Mouse (Mus musculus): ENCODE results near the gene Zxdc. TPM values are rescaled to one million over a fixed set of nuclear protein-coding genes. Genes with fewer than 3 reads are reported as not detected.

Gene Zxdc
- polyA plus RNA-seq (2016; fragmentation: Nextera tagmentation; extraction: Ambion mirVana): 5.3 and 5.5 TPM in 2 replicates

- WGBS: 6% methylated on average over 41 of the region's 41 CpGs
- Histone ChIP-seq H3K27me3 (ENCODE audit: insufficient read depth, poor library complexity, severe bottlenecking) (no peaks in the 10 kb centered on the region), H3K4me1 (peaks cover 27% of the 10 kb centered on the region), H3K9me3 (no peaks in the 10 kb centered on the region), H3K36me3 (peaks cover 21% of the 10 kb centered on the region), H3K27ac (peak within 1 kb of the TSS; percentile 89), H3K4me3 (peak within 1 kb of the TSS; percentile 80)
- peak; percentile 99 for DNase-seq (ENCODE audit: low spot score)
Observed at GRCm38 (mm10) chr6:90368976-90369724, at the start of gene Zxdc. Gene Zxdc, plus strand, starts transcription at chr6:90369492.

DNA sequence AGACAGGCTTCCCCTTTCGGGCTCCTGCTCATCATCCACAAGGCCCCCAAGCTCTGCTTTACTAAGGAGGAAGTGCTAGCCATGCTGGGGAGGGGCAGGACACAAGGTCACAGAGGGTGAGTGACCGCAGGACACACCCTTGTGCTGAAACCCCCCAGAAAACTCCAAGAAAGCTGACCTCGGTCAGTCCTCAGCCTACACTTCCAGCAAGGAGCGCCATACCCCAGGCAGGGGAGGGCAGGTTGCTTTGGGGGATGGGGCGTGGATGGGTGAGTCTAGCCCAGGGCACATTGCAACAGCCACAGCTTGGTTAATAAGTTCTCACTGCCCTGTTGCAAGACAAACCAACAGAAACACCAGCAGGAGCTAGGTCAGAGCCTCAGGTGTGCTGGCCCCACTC lies 48.9 kb upstream of the Zxdc start:
- no peak overlapping the region for H3K27ac ChIP-seq
- 79% methylated on average over 5 of the region's 5 CpGs for WGBS
- DNase-seq (ENCODE audit: low spot score): no peak
- no peaks in the 10 kb centered on the region for H3K9me3 ChIP-seq
- H3K4me1 ChIP-seq: peaks cover 6% of the 10 kb centered on the region; the same call in 1 of the 2 replicates
- no peak overlapping the region for H3K4me3 ChIP-seq
- H3K36me3 ChIP-seq: no peaks in the 10 kb centered on the region
- H3K27me3 ChIP-seq (ENCODE audit: insufficient read depth, poor library complexity, severe bottlenecking): peaks cover 21% of the 10 kb centered on the region

DNA sequence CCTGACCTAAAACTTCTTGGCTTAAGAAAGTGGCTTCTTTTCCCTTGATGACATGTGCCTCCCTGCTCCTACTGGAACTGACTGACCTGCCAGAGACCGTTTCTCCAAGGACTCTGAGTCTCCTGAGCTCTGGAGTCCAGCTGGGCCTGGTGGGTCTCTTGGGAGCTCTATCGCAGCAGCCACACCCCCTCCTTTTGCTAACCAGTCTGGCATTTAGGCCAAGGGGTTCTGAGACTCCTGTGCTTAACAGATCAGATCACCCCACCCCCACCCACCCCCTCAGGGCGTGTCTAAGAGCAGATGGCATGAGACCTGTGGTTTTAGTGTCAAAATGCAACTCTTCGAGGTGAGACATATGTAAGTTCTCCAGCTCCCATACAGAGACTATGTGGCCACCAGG lies 47.5 kb upstream of the Zxdc start:
- WGBS: 41% methylated on average over 4 of the region's 4 CpGs
- no peak overlapping the region for H3K27ac ChIP-seq
- no peaks in the 10 kb centered on the region for H3K9me3 ChIP-seq
- H3K27me3 ChIP-seq (ENCODE audit: insufficient read depth, poor library complexity, severe bottlenecking): peaks cover 34% of the 10 kb centered on the region
- H3K36me3 ChIP-seq: no peaks in the 10 kb centered on the region
- DNase-seq (ENCODE audit: low spot score): no peak
- H3K4me1 ChIP-seq: peaks cover 6% of the 10 kb centered on the region; the same call in 1 of the 2 replicates
- H3K4me3 ChIP-seq: no peak overlapping the region

DNA sequence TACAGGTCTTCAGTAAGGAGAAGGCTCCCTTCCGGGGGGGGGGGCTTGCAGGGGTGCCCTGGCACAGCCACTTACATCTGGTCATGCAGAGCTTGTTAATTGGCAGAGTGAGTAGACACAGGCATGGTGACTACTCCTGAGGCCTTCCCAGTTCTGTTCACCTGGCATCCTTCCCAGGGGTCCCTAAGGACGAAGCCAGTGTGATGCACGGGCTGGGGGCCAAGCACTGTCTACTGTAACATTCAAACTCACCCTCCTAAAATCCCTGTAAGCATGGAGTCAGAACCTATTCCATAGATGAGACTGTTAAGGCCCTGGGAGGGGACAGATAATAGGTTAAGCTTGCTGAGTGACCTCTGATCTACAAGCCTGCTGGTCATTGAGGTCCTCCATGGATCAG lies 45.3 kb upstream of the Zxdc start:
- H3K36me3 ChIP-seq: no peaks in the 10 kb centered on the region
- H3K4me1 ChIP-seq: peaks cover 6% of the 10 kb centered on the region; the same call in 1 of the 2 replicates
- WGBS: 75% methylated on average over 3 of the region's 3 CpGs
- H3K4me3 ChIP-seq: no peak overlapping the region
- peaks cover 39% of the 10 kb centered on the region for H3K27me3 ChIP-seq (ENCODE audit: insufficient read depth, poor library complexity, severe bottlenecking)
- no peak overlapping the region for H3K27ac ChIP-seq
- H3K9me3 ChIP-seq: no peaks in the 10 kb centered on the region
- DNase-seq (ENCODE audit: low spot score): no peak

DNA sequence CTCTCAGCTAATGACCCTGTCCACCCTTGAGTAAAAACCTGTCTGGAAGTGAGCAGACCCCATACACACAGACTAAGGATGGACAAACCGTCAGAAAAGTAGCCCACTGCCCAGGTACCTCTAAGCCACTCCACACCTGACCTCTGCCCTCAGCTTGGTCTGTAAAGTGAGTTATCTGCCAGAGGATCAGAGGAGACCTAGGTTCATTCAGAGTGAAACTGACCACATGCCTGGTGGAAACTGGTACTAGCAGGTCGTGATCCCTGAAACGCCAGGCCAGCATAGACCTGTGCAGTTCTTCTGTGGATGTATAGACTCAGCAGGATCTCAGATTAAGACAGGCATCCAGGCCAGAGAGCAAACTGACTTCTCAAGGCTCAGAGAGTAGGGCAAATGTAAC lies 44.8 kb upstream of the Zxdc start:
- Histone ChIP-seq H3K4me1 (peaks cover 6% of the 10 kb centered on the region; the same call in 1 of the 2 replicates), H3K4me3 (peak overlapping the region; percentile 50; the same call in 1 of the 2 replicates), H3K27ac (no peak overlapping the region), H3K9me3 (no peaks in the 10 kb centered on the region), H3K27me3 (ENCODE audit: insufficient read depth, poor library complexity, severe bottlenecking) (peaks cover 39% of the 10 kb centered on the region), H3K36me3 (no peaks in the 10 kb centered on the region)
- DNase-seq (ENCODE audit: low spot score): no peak
- 68% methylated on average over 3 of the region's 3 CpGs for WGBS

DNA sequence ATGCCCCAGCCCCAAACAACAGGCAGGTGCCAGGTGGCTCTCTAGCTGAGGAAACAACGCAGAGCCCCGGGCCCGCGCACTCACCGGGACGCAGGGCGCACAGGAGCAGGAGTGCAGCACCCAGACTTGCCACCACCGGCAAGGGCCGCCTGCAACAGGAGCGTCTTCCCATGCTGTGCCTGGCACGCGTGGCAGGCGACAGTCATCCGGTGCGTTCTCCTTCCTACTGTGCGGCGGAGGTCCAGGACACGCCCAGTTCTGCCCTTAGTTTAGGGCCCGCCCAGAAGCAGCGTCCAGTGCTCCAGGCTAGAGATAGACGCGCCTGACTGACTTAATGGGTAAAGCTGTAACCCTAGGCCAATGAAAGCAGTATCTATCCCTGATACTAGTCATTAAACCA lies 44.3 kb upstream of the Zxdc start, which contains the start of gene Chst13:
Gene Chst13, minus strand, starts transcription at position 195 of the 400 bp plus-strand sequence.
- peak within 1 kb of the TSS; percentile 50 for H3K4me3 ChIP-seq
- 3% methylated on average over 22 of the region's 22 CpGs for WGBS
- DNase-seq (ENCODE audit: low spot score): no peak

GRCm38 (mm10) chr6:90327670-90328069 lies 41.6 kb upstream of the Zxdc start:
- WGBS: 17% methylated on average over 6 of the region's 6 CpGs
- H3K4me3 ChIP-seq: no peak overlapping the region
- peaks cover 39% of the 10 kb centered on the region for H3K27me3 ChIP-seq (ENCODE audit: insufficient read depth, poor library complexity, severe bottlenecking)
- no peak overlapping the region for H3K27ac ChIP-seq
- H3K36me3 ChIP-seq: no peaks in the 10 kb centered on the region
- DNase-seq (ENCODE audit: low spot score): no peak
- H3K9me3 ChIP-seq: no peaks in the 10 kb centered on the region
- H3K4me1 ChIP-seq: peaks cover 6% of the 10 kb centered on the region; the same call in 1 of the 2 replicates

More for the DNA sequence above, 44.3 kb upstream of the Zxdc start, which contains the start of gene Chst13:
- Histone ChIP-seq H3K9me3 (no peaks in the 10 kb centered on the region), H3K27me3 (ENCODE audit: insufficient read depth, poor library complexity, severe bottlenecking) (peaks cover 39% of the 10 kb centered on the region), H3K36me3 (no peaks in the 10 kb centered on the region), H3K27ac (peak within 1 kb of the TSS; percentile 24; the same call in 1 of the 2 replicates), H3K4me1 (peaks cover 6% of the 10 kb centered on the region; the same call in 1 of the 2 replicates)

DNA sequence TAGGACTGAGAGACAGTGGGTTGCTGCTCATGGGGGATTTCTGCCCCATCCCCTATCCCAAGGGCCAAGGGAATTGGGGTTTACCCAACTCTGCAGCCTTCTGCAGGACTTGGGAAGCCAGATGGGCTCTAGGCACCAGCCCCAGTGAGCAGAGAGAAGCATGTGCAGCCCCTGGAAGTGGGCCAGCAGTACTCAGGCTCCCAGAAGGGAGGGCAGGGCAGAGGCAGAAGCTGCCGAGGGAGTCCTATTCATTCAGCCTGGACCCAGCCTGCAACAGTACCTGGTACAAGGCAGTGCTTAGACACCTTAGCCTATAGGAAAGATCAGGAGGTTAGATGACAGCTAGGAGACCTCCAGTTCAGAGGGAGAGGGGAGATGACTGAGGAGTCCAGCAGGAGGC lies 39.3 kb upstream of the Zxdc start:
- Histone ChIP-seq H3K4me1 (peaks cover 3% of the 10 kb centered on the region; the same call in 1 of the 2 replicates), H3K9me3 (no peaks in the 10 kb centered on the region), H3K27me3 (ENCODE audit: insufficient read depth, poor library complexity, severe bottlenecking) (peaks cover 24% of the 10 kb centered on the region), H3K36me3 (no peaks in the 10 kb centered on the region), H3K27ac (no peak overlapping the region), H3K4me3 (no peak overlapping the region)
- no peak for DNase-seq (ENCODE audit: low spot score)
- WGBS: 55% methylated on average over 1 of the region's 1 CpGs

GRCm38 (mm10) chr6:90332561-90333425 lies 36.5 kb upstream of the Zxdc start, which contains the start of gene Uroc1:
Gene Uroc1, plus strand, starts transcription at chr6:90333284.
- no peak within 1 kb of the TSS for H3K27ac ChIP-seq
- H3K4me1 ChIP-seq: no peaks in the 10 kb centered on the region
- no peaks in the 10 kb centered on the region; the same call in 1 of the 2 replicates for H3K27me3 ChIP-seq (ENCODE audit: insufficient read depth, poor library complexity, severe bottlenecking)
- 80% methylated on average over 7 of the region's 7 CpGs for WGBS
- H3K4me3 ChIP-seq: no peak within 1 kb of the TSS
- no peaks in the 10 kb centered on the region for H3K36me3 ChIP-seq
- no peak for DNase-seq (ENCODE audit: low spot score)
- H3K9me3 ChIP-seq: no peaks in the 10 kb centered on the region

- Histone ChIP-seq H3K27me3 (ENCODE audit: insufficient read depth, poor library complexity, severe bottlenecking) (no peaks in the 10 kb centered on the region; the same call in 1 of the 2 replicates), H3K27ac (no peak overlapping the region), H3K36me3 (no peaks in the 10 kb centered on the region), H3K4me3 (no peak overlapping the region), H3K4me1 (no peaks in the 10 kb centered on the region), H3K9me3 (no peaks in the 10 kb centered on the region)
- WGBS: 73% methylated on average over 3 of the region's 3 CpGs
- no peak for DNase-seq (ENCODE audit: low spot score)
Observed at GRCm38 (mm10) chr6:90334244-90334643, 35.0 kb upstream of the Zxdc start.

DNA sequence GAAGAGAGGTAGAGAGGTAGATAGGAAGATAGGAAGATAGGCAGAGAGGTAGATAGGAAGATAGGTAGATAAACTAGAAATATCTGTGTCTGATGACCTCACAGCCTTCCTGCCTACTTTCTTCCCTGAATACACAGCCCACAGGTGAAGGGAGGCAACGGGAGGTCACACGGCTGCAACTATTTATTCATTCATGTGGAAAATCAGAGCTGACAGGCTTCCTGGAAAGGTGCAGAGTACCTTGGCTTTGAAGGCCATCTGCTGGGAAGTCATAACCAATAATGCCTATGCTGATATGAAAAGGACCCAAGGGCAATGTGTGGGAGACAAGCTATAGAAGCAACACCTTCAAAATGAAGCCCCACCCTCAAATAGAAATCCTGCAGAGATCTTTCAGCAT lies 26.9 kb upstream of the Zxdc start:
- H3K27ac ChIP-seq: no peak overlapping the region
- no peaks in the 10 kb centered on the region for H3K9me3 ChIP-seq
- no peak overlapping the region for H3K4me3 ChIP-seq
- no peaks in the 10 kb centered on the region for H3K4me1 ChIP-seq
- WGBS: 64% methylated on average over 2 of the region's 2 CpGs
- H3K27me3 ChIP-seq (ENCODE audit: insufficient read depth, poor library complexity, severe bottlenecking): no peaks in the 10 kb centered on the region
- H3K36me3 ChIP-seq: no peaks in the 10 kb centered on the region
- DNase-seq (ENCODE audit: low spot score): no peak

- Histone ChIP-seq H3K4me1 (no peaks in the 10 kb centered on the region), H3K27me3 (ENCODE audit: insufficient read depth, poor library complexity, severe bottlenecking) (no peaks in the 10 kb centered on the region), H3K36me3 (no peaks in the 10 kb centered on the region), H3K27ac (no peak overlapping the region), H3K9me3 (no peaks in the 10 kb centered on the region), H3K4me3 (no peak overlapping the region)
- DNase-seq (ENCODE audit: low spot score): no peak
- WGBS: 72% methylated on average over 4 of the region's 4 CpGs
Observed at GRCm38 (mm10) chr6:90347183-90347582, 22.1 kb upstream of the Zxdc start.

DNA sequence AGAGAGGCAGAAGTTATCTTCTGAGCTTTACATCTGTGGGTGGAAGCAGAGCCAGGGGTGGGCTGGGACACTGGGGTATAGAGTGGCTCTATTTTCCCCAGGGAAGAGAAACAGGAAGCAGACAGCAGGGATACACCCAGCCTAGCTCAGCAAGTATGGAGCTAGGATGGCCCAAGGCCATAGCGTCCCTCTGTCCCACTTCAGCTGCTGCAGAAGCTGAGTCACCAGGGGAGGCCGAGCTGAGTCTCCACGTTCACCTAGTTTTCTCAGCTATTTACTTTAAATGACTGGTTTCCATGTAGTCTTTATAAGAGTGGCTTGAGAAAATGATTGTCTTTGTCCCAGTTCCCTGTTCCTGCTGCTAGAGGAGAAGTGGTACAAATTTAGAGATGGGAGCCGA lies 20.8 kb upstream of the Zxdc start:
- Histone ChIP-seq H3K9me3 (no peaks in the 10 kb centered on the region), H3K27ac (no peak overlapping the region), H3K27me3 (ENCODE audit: insufficient read depth, poor library complexity, severe bottlenecking) (no peaks in the 10 kb centered on the region), H3K36me3 (no peaks in the 10 kb centered on the region), H3K4me1 (no peaks in the 10 kb centered on the region), H3K4me3 (no peak overlapping the region)
- DNase-seq (ENCODE audit: low spot score): no peak
- 73% methylated on average over 4 of the region's 4 CpGs for WGBS

Measured in heart, embryonic 10.5 days (tissue).